Mouse (Mus musculus) spleen, postnatal 36 days (tissue): ENCODE results near the gene Mfap1b.
A peak's percentile ranks its signal among the peaks of the same experiment; 100 is the strongest.
"Not testable (repeated sequence)": the region's sequence is repeated elsewhere in the genome, so short reads cannot be mapped to it uniquely, and the experiment has no call there.

Source experiments
- DNase-seq, 2 experiments: peaks; one replicate each; pipeline ENCODE4 v3.0.0; 2022; ENCODE audit warnings: low spot score in 2 of 2, mixed read lengths in 1 of 2

Mfap1b gene

GRCm38 (mm10) chr2:121472783-121473182 is 1.1 kb downstream of the Mfap1b start:
- not testable (repeated sequence) for DNase-seq

GRCm38 (mm10) chr2:121468982-121469381 is 4.9 kb downstream of the Mfap1b start:
- not testable (repeated sequence) for DNase-seq

GRCm38 (mm10) chr2:121460071-121460470 is 13.8 kb downstream of the Mfap1b start:
- DNase-seq, result no peak

GRCm38 (mm10) chr2:121456692-121457642 is 16.9 kb downstream of the Mfap1b start, which contains the start of gene Serinc4:
TSS of gene Serinc4 (minus strand) at chr2:121456781.
- DNase-seq, result peak; percentile 92 to 93

GRCm38 (mm10) chr2:121455534-121455933 is 18.3 kb downstream of the Mfap1b start:
- no peak for DNase-seq

GRCm38 (mm10) chr2:121453917-121454316 is 19.9 kb downstream of the Mfap1b start:
- DNase-seq, result no peak

- DNase-seq, result no peak
Measured at GRCm38 (mm10) chr2:121452990-121453389, 20.9 kb downstream of the Mfap1b start, which contains the start of gene Hypk. TSS of gene Hypk (plus strand) at chr2:121453290.

- DNase-seq, result no peak
Measured at GRCm38 (mm10) chr2:121452361-121452760, 21.5 kb downstream of the Mfap1b start.

GRCm38 (mm10) chr2:121450093-121450492 is 23.8 kb downstream of the Mfap1b start:
- DNase-seq, result peak; percentile 19 to 38

- DNase-seq, result no peak
Measured at GRCm38 (mm10) chr2:121449545-121450011, 24.3 kb downstream of the Mfap1b start.

- peak; percentile 100 for DNase-seq
Measured at GRCm38 (mm10) chr2:121448739-121449535, 24.9 kb downstream of the Mfap1b start, which contains the start of gene Serf2. TSS of gene Serf2 (plus strand) at chr2:121449195.

- DNase-seq, result peak; percentile 32 to 54
Measured at GRCm38 (mm10) chr2:121448136-121448535, 25.7 kb downstream of the Mfap1b start.

- DNase-seq, result no peak
Measured at GRCm38 (mm10) chr2:121447006-121447405, 26.9 kb downstream of the Mfap1b start.

- no peak for DNase-seq
Measured at GRCm38 (mm10) chr2:121446506-121446905, 27.4 kb downstream of the Mfap1b start.

- no peak for DNase-seq
Measured at GRCm38 (mm10) chr2:121445117-121445516, 28.8 kb downstream of the Mfap1b start.

GRCm38 (mm10) chr2:121444178-121444577 is 29.7 kb downstream of the Mfap1b start, which contains the start of gene Ell3:
TSS of gene Ell3 (minus strand) at chr2:121444278.
- no peak for DNase-seq

GRCm38 (mm10) chr2:121443068-121443349 is 30.9 kb downstream of the Mfap1b start:
- no peak for DNase-seq

- DNase-seq, result peak; percentile 79 to 84
Measured at GRCm38 (mm10) chr2:121442259-121443067, 31.4 kb downstream of the Mfap1b start.

GRCm38 (mm10) chr2:121441800-121442199 is 32.1 kb downstream of the Mfap1b start:
- peak; percentile 88 to 89 for DNase-seq

- no peak for DNase-seq
Measured at GRCm38 (mm10) chr2:121440834-121441605, 32.8 kb downstream of the Mfap1b start.
